Mouse (Mus musculus): ENCODE data around the gene Syne3.

GRCm38 (mm10) chr12:104923948-104924388, 85.6 kb downstream of the Syne3 start:
- TF ChIP-seq POLR2A (IDR thresholded peaks at IDR 0.05; ENCODE audit: control insufficient read depth, low read depth, low read length) (no peak), CTCF (IDR thresholded peaks at IDR 0.05; ENCODE audit: control insufficient read depth, insufficient read depth, insufficient replicate concordance, low read depth, low read length) (no peak)
